Mouse (Mus musculus): ENCODE data around the gene 1810010D01Rik.

GRCm38 (mm10) chr7:145176750-145177589 lies 30.9 kb downstream of the 1810010D01Rik start:
- TF ChIP-seq CTCF (IDR thresholded peaks at IDR 0.05; ENCODE audit: low read depth) (no peak), EP300 (IDR thresholded peaks at IDR 0.05; ENCODE audit: low read depth) (no peak)

All from liver, postnatal 0 days (tissue).